Mouse (Mus musculus) embryonic fibroblast, embryonic 13.5 days (primary cell): ENCODE measurements at regions not wholly inside any gene's neighbourhood (a gene's known extent, or its start where the extent isn't known, plus 50 kb on each side); places are given as distances from the start of the nearest gene placed in this dataset.

ENCODE experiments used
- H3K27ac ChIP-seq: 2 replicates; pipeline ENCODE4 v1.5.1; 2012; ENCODE audit warnings: low read length, control low read depth, inconsistent platforms; ENCODE audit not compliant: insufficient read depth
- H3K4me1 ChIP-seq: 2 replicates; pipeline ENCODE4 v1.6.1; 2011; ENCODE audit warnings: low read length; ENCODE audit not compliant: control insufficient read depth, insufficient read depth
- H3K4me3 ChIP-seq: 2 replicates; pipeline ENCODE4 v1.5.1; 2011; ENCODE audit warnings: mild to moderate bottlenecking, control low read depth, low read length; ENCODE audit not compliant: insufficient read depth
- CTCF ChIP-seq: IDR thresholded peaks from 2 replicates; pipeline ENCODE4 v1.5.1; 2011; ENCODE audit warnings: mild to moderate bottlenecking, control low read depth, low read length, moderate library complexity, borderline replicate concordance; ENCODE audit not compliant: insufficient read depth
- POLR2A ChIP-seq: IDR thresholded peaks from 2 replicates; pipeline ENCODE4 v1.6.1; 2011; ENCODE audit warnings: low read depth, mild to moderate bottlenecking, control low read depth, low read length, moderate library complexity

DNA sequence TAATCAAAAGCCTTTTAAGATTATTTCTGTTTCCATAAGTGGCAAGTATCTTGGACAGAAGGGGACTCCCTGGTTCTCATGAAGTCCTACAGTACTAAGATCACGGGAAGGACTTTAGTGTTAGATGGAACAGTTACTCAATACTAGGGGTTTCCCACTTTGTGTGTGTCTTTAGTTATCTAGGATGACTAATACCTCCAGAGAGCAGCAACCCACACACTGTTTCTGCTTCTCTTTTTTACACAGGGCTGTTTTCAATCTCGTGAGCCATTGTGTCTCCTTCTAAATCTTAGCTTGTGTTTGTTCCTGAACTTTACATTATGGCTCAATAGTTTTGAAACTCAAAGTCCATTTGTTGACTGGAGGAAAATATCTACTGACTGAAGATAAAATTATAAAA, 496.5 kb upstream of the Impg1 start:
- TF ChIP-seq CTCF = no peak
- no peak for TF ChIP-seq POLR2A
- H3K27ac ChIP-seq = no peak overlapping the region
- H3K4me1 ChIP-seq = no peaks in the 10 kb centered on the region
- no peak overlapping the region for H3K4me3 ChIP-seq

- Histone ChIP-seq H3K4me1 (no peaks in the 10 kb centered on the region; the same call in 1 of the 2 replicates), H3K27ac (no peak overlapping the region), H3K4me3 (no peak overlapping the region)
- TF ChIP-seq POLR2A = no peak
- TF ChIP-seq CTCF = no peak
Measured at GRCm38 (mm10) chr9:80942991-80943390, 477.7 kb upstream of the Impg1 start.

- no peak overlapping the region for H3K4me3 ChIP-seq
- no peaks in the 10 kb centered on the region; the same call in 1 of the 2 replicates for H3K4me1 ChIP-seq
- TF ChIP-seq CTCF = no peak
- no peak for TF ChIP-seq POLR2A
- H3K27ac ChIP-seq = no peak overlapping the region
Measured at GRCm38 (mm10) chr9:80941424-80941823, 476.1 kb upstream of the Impg1 start.

GRCm38 (mm10) chr9:80938238-80938637, 473.0 kb upstream of the Impg1 start:
- no peak overlapping the region for H3K27ac ChIP-seq
- H3K4me1 ChIP-seq = no peaks in the 10 kb centered on the region; the same call in 1 of the 2 replicates
- no peak overlapping the region for H3K4me3 ChIP-seq
- TF ChIP-seq CTCF (no peak), POLR2A (no peak)

GRCm38 (mm10) chr9:80930628-80931027, 465.3 kb upstream of the Impg1 start:
- Histone ChIP-seq H3K27ac (no peak overlapping the region), H3K4me3 (no peak overlapping the region), H3K4me1 (no peaks in the 10 kb centered on the region)
- TF ChIP-seq CTCF (no peak), POLR2A (no peak)

GRCm38 (mm10) chr9:80920304-80920703, 455.0 kb upstream of the Impg1 start:
- TF ChIP-seq POLR2A = no peak
- no peak for TF ChIP-seq CTCF
- H3K27ac ChIP-seq = no peak overlapping the region
- H3K4me3 ChIP-seq = no peak overlapping the region

GRCm38 (mm10) chr9:80913867-80914266, 448.6 kb upstream of the Impg1 start:
- Histone ChIP-seq H3K27ac (no peak overlapping the region), H3K4me1 (no peaks in the 10 kb centered on the region), H3K4me3 (no peak overlapping the region)
- TF ChIP-seq CTCF (no peak), POLR2A (no peak)

More at GRCm38 (mm10) chr9:80920304-80920703, 455.0 kb upstream of the Impg1 start:
- no peaks in the 10 kb centered on the region for H3K4me1 ChIP-seq

DNA sequence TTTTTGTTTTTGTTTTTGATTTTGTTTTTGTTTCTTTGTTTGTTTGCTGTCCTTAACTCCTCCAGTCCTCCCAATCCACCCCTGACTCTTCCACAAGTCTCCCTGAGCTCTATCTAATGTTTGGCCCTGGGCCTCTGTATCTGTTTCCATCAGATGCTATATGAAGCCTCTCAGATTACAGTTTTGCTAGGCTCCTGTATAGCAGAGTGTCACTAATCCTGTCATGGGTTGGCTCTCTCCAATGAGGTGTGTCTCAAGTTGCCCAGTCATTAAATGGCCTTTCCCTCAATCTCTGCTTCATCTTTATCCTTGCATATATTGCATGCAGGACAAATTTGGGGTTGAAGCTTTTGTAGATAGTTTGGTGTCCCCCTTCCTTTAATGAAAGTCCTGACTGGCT, 446.9 kb upstream of the Impg1 start:
- no peaks in the 10 kb centered on the region for H3K4me1 ChIP-seq
- no peak overlapping the region for H3K4me3 ChIP-seq
- no peak overlapping the region for H3K27ac ChIP-seq
- no peak for TF ChIP-seq CTCF
- no peak for TF ChIP-seq POLR2A

DNA sequence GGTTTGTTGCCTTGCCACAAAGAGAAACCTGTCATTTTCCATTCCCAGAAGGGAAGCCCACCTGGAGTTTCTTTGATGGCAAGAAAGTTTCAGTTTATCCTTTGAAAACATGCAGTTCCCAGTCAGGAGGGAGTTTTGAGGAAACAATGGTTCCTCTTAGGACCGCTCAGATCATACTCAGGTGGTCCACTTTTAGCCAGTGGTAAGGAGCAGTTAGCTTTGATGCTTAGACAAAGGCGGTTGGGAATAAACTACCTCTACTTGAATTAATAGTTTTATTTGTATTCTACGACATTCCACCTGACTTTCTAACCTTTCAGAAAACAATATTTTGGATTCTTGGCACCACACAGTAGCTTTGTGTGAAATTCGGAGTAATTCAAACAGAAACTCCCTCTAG, 401.5 kb upstream of the Impg1 start:
- no peaks in the 10 kb centered on the region for H3K4me1 ChIP-seq
- TF ChIP-seq POLR2A (no peak), CTCF (no peak)
- H3K4me3 ChIP-seq = no peak overlapping the region
- H3K27ac ChIP-seq = no peak overlapping the region

DNA sequence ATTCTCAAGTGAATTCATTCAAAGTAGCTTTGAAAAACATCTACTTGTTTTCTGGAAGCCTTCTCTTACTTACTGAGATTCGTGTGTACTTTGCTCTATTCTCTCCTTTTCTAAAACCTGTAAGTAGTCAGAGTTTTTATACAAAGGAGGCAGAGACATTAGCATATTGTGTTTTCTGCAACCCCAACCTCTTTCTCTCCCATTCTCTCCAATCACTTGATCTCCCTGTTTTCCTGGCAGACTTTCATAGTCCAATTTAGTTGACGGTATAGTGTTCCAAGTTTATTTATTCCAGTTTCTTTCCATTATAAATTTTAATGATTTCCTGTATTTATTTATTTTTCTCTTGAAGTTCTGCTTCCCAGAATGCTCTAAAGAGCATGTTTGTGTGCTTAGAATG, 393.7 kb upstream of the Impg1 start:
- Histone ChIP-seq H3K27ac (no peak overlapping the region), H3K4me1 (no peaks in the 10 kb centered on the region), H3K4me3 (no peak overlapping the region)
- TF ChIP-seq CTCF (no peak), POLR2A (no peak)

- no peak for TF ChIP-seq CTCF
- no peak for TF ChIP-seq POLR2A
- no peak overlapping the region for H3K4me3 ChIP-seq
- H3K27ac ChIP-seq = no peak overlapping the region
- no peaks in the 10 kb centered on the region for H3K4me1 ChIP-seq
Measured at GRCm38 (mm10) chr9:80848190-80848589, 382.9 kb upstream of the Impg1 start.
